8 mouse cellular contexts compared by ENCODE assay signal in genomic region chr19:7311306-7311705, GRCm38 (mm10). TPM values are rescaled to one million over a fixed set of nuclear protein-coding genes. Genes with fewer than 3 reads are reported as not detected.
DNase-seq lines count a peak whose midpoint lies in the region; ATAC-seq and TF ChIP-seq lines count a peak whose summit lies in the region.

No protein-coding gene starts in this region.

- H3K4me1 ChIP-seq in ES-Bruce4 (ENCODE audit: control insufficient read depth, insufficient read depth, low read length): peaks cover 9% of the 10 kb centered on the region
- peaks cover 14% of the 10 kb centered on the region for H3K4me1 ChIP-seq in embryonic fibroblast, embryonic 13.5 days (ENCODE audit: control insufficient read depth, insufficient read depth, low read length)
- peaks cover 43% of the 10 kb centered on the region for H3K4me1 ChIP-seq in intestine, postnatal 0 days (replicated peaks; ENCODE audit: control insufficient read depth, insufficient read depth, low read length)

- H3K36me3 ChIP-seq in ES-Bruce4 (ENCODE audit: control insufficient read depth, insufficient read depth, low read length, poor library complexity, severe bottlenecking): no peaks in the 10 kb centered on the region
- H3K36me3 ChIP-seq in intestine, postnatal 0 days (ENCODE audit: control insufficient read depth, insufficient read depth): no peaks in the 10 kb centered on the region

- peak overlapping the region; percentile 1; the same call in 1 of the 2 replicates for H3K9ac ChIP-seq in ES-Bruce4 (ENCODE audit: low read depth, poor library complexity, severe bottlenecking)
- no peak overlapping the region for H3K9ac ChIP-seq in intestine, postnatal 0 days (ENCODE audit: low read depth, low read length)

- H3K9me3 ChIP-seq in ES-Bruce4 (replicated peaks; ENCODE audit: control insufficient read depth, insufficient read depth, low read length, poor library complexity, severe bottlenecking): no peaks in the 10 kb centered on the region
- H3K9me3 ChIP-seq in intestine, postnatal 0 days (ENCODE audit: control insufficient read depth): no peaks in the 10 kb centered on the region

- DNase-seq in embryo, embryonic 10 days (ENCODE audit: low spot score): peak; percentile 16
- no peak for DNase-seq in embryo, embryonic 10.5 days (ENCODE audit: low spot score)
- no peak for DNase-seq in yolk sac, embryonic 10.5 days (ENCODE audit: low spot score)
- no peak for DNase-seq in gastrocnemius, postnatal 14 days
- no peak for DNase-seq in thymus, postnatal 4 days

- TF ChIP-seq CTCF in ES-Bruce4 (IDR thresholded peaks at IDR 0.05; ENCODE audit: low read depth, low read length): no peak
- no peak for TF ChIP-seq CTCF in embryonic fibroblast, embryonic 13.5 days (IDR thresholded peaks at IDR 0.05; ENCODE audit: borderline replicate concordance, insufficient read depth, low read length)
- no peak for TF ChIP-seq CTCF in intestine, postnatal 0 days (IDR thresholded peaks at IDR 0.05; ENCODE audit: low read depth)

- no peaks in the 10 kb centered on the region for H3K27me3 ChIP-seq in ES-Bruce4 (ENCODE audit: control insufficient read depth, insufficient read depth, low read length, poor library complexity, severe bottlenecking)
- no peaks in the 10 kb centered on the region for H3K27me3 ChIP-seq in intestine, postnatal 0 days (replicated peaks; ENCODE audit: control insufficient read depth, insufficient read depth, low read length)

- H3K4me3 ChIP-seq in ES-Bruce4 (ENCODE audit: low read depth, low read length): no peak overlapping the region
- H3K4me3 ChIP-seq in embryonic fibroblast, embryonic 13.5 days (ENCODE audit: insufficient read depth, low read length): no peak overlapping the region
- H3K4me3 ChIP-seq in intestine, postnatal 0 days (ENCODE audit: low read depth, low read length): no peak overlapping the region

- TF ChIP-seq EP300 in ES-Bruce4 (IDR thresholded peaks at IDR 0.05; ENCODE audit: insufficient read depth, low read depth, low read length): no peak

- WGBS in intestine, postnatal 0 days: 18% methylated on average over 10 of the region's 10 CpGs

- H3K27ac ChIP-seq in ES-Bruce4 (ENCODE audit: insufficient read depth, low read length): peak overlapping the region; percentile 70
- peak overlapping the region; percentile 13 for H3K27ac ChIP-seq in embryonic fibroblast, embryonic 13.5 days (ENCODE audit: insufficient read depth, low read length)
- H3K27ac ChIP-seq in intestine, postnatal 0 days (ENCODE audit: low read depth, low read length): peak overlapping the region; percentile 75

- H3K4me2 ChIP-seq in intestine, postnatal 0 days (replicated peaks; ENCODE audit: low read depth): no peak overlapping the region; the same call in 1 of the 2 replicates

- ATAC-seq in intestine, postnatal 0 days: no peak

- intact Hi-C loops in gastrocnemius, postnatal 14 days (cut with DNase I; ENCODE audit: low total_unique reads): no loop called here

- no peak for TF ChIP-seq POLR2A in ES-Bruce4 (IDR thresholded peaks at IDR 0.05; ENCODE audit: insufficient read depth, low read length)
- no peak for TF ChIP-seq POLR2A in embryonic fibroblast, embryonic 13.5 days (IDR thresholded peaks at IDR 0.05; ENCODE audit: low read depth, low read length)

RNA-seq across cellular contexts. Expression of gene Mark2, which starts 30.4 kb away (rescaled TPM):
- 52.1 and 60.5 TPM in 2 replicates for polyA plus RNA-seq in ES-Bruce4 (2011; ENCODE audit: insufficient read depth, insufficient read length, low read depth, missing spikeins)
- polyA plus RNA-seq in embryonic fibroblast, embryonic 13.5 days (2011; ENCODE audit: insufficient read length, low read depth, missing spikeins): 36.5 and 38.5 TPM in 2 replicates
- 39.6 and 46.4 TPM in 2 replicates for polyA plus RNA-seq in intestine, postnatal 0 days (2015; fragmentation: Nextera tagmentation; extraction: Ambion mirVana)
- total RNA-seq in gastrocnemius, postnatal 14 days (2021): 10 to 100 TPM; 27.7 to 34.1 TPM

RNA-seq across cellular contexts. Expression of gene Rcor2, which starts 44.2 kb away (rescaled TPM):
- polyA plus RNA-seq in ES-Bruce4 (2011; ENCODE audit: insufficient read depth, insufficient read length, low read depth, missing spikeins): 69.4 and 78.5 TPM in 2 replicates
- 10.3 and 11.6 TPM in 2 replicates for polyA plus RNA-seq in embryonic fibroblast, embryonic 13.5 days (2011; ENCODE audit: insufficient read length, low read depth, missing spikeins)
- polyA plus RNA-seq in intestine, postnatal 0 days (2015; fragmentation: Nextera tagmentation; extraction: Ambion mirVana): 1.5 and 2.2 TPM in 2 replicates
- 1 to 10 TPM; 2.1 to 8.8 TPM for total RNA-seq in gastrocnemius, postnatal 14 days (2021)

Comparison
In these comparisons a context has a peak if more than half of its experiments do, and no peak if none do; other contexts are left out.
1. H3K27ac ChIP-seq: peak in every context shown above with its lines; median percentile 75 in intestine, postnatal 0 days; 70 in ES-Bruce4; 13 in embryonic fibroblast, embryonic 13.5 days.